Mouse (Mus musculus) layer of hippocampus, adult 9-11 months (tissue): ENCODE measurements at regions not wholly inside any gene's neighbourhood (a gene's known extent, or its start where the extent isn't known, plus 50 kb on each side); places are given as distances from the start of the nearest gene placed in this dataset.
A peak's percentile ranks its signal among the peaks of the same experiment; 100 is the strongest.

Source experiments
- DNase-seq: peaks from one replicate; pipeline ENCODE4 v3.0.0; 2022

DNA sequence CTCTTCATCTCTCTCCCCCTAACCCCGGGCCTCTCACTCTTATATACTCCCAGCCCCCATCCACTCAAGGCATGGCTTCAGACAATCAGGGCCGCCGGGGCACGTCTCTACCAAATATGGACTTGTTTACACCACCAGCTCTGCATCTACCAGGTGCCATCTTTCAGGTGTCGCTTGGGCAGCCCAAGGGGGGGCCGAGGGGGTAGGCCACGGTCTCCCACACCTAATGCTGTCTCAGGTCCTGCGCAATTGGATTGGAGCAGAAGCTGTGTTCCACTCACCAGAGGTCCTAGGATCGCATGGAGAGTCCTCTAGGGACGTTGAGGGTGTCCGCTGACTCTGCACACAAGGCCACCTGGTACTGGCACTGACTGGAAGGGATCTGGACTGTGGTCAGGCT lies 1306.0 kb upstream of the 1700015G11Rik start:
- DNase-seq, result no peak

DNA sequence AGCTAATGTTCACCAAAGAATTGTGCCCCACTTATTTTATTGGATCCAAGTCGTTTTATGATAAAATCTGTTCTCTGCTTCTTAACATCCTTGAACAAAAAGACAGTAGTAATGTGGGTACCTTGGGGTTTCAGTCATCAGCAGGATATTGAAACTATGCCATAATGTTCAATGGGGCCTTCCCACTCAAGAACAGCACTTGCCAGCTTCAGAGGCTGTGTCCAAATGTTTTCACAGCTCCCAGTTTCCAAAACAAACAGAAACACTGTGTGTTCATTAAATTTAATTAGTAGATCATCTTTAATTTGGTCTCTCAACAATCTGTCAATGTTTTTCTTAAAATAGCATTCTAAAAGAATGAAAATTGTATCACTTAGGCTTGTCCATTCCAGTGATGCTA lies 1266.5 kb upstream of the 1700015G11Rik start:
- DNase-seq, result peak; percentile 3
